ENCODE assay signal across 18 mouse cellular contexts in genomic region chr5:151109822-151110221, GRCm38 (mm10).
DNase-seq lines count a peak whose midpoint lies in the region; ATAC-seq and TF ChIP-seq lines count a peak whose summit lies in the region.
"Had no signal": no experiment of that assay in that cellular context is flagged by ENCODE, and none has a peak within 500 bp of the region (broad histone marks: within the 10 kb centered on the region; RNA-seq: fewer than 3 reads in every experiment).

No protein-coding gene starts in this region.

- H3K9ac ChIP-seq in CH12.LX (ENCODE audit: insufficient read depth, low read depth) = peak overlapping the region; percentile 99; the same call in 1 of the 2 replicates
- H3K9ac ChIP-seq in limb, embryonic 15.5 days = no peak overlapping the region
- H3K9ac ChIP-seq: forebrain, embryonic 13.5 days; hindbrain, embryonic 15.5 days; liver, embryonic 13.5 days had no signal

- TF ChIP-seq RAD21 in CH12.LX (IDR thresholded peaks at IDR 0.05; ENCODE audit: low read depth, low read length) = no peak

- dilution Hi-C loops in CH12.LX (cut with MboI; ENCODE audit: extremely low pct_ligation_motif_present, extremely low pct_unique_long_range_greater_than_20kb, low sequenced_read_pairs) = no loop called here

- no peak for DNase-seq in kidney, adult 2 months
- no peak for DNase-seq in kidney, postnatal 36 days
- peak; percentile 62 for DNase-seq in 3T3-L1 (ENCODE audit: low read depth, low spot score)
- DNase-seq in CH12.LX (ENCODE audit: extremely low read depth) = no peak
- no peak for DNase-seq in retina, embryonic 14.5 days (ENCODE audit: low spot score)
- no peak for DNase-seq in embryo, embryonic 10 days (ENCODE audit: low spot score)
- DNase-seq in left cerebral cortex, postnatal 4 days = no peak
- DNase-seq: adrenal gland, postnatal 25 days; cerebellum, adult 8-10 months; kidney, postnatal 10 days; liver, embryonic 13.5 days; thymus, postnatal 4 days had no signal

- in situ Hi-C loops in CH12.LX (cut with MboI; ENCODE audit: low pct_ligation_motif_present, low pct_unique_long_range_greater_than_20kb, low sequenced_read_pairs) = no loop called here

- TF ChIP-seq EP300 in CH12.LX (IDR thresholded peaks at IDR 0.05; ENCODE audit: low read length) = peak; percentile 49

- no peaks in the 10 kb centered on the region for H3K9me3 ChIP-seq in CH12.LX (replicated peaks; ENCODE audit: low read length)
- no peaks in the 10 kb centered on the region for H3K9me3 ChIP-seq in limb, embryonic 15.5 days
- H3K9me3 ChIP-seq: forebrain, embryonic 13.5 days; hindbrain, embryonic 15.5 days; liver, embryonic 13.5 days had no signal

- peaks cover 77% of the 10 kb centered on the region for H3K79me2 ChIP-seq in CH12.LX (replicated peaks; ENCODE audit: control insufficient read depth, extremely low read depth, insufficient read depth, poor library complexity, severe bottlenecking)

- H3K27ac ChIP-seq in kidney, adult 2 months (ENCODE audit: insufficient read depth, low read depth, low read length) = peak overlapping the region; percentile 60; the same call in 1 of the 2 replicates
- H3K27ac ChIP-seq in CH12.LX (ENCODE audit: insufficient read depth, low read depth) = peak overlapping the region; percentile 96
- H3K27ac ChIP-seq in limb, embryonic 15.5 days = peak overlapping the region; percentile 58
- H3K27ac ChIP-seq: forebrain, embryonic 13.5 days; hindbrain, embryonic 15.5 days; liver, embryonic 13.5 days had no signal

- 70% methylated on average over 2 of the region's 2 CpGs for WGBS in kidney, adult 2 months
- 26% methylated on average over 2 of the region's 2 CpGs for WGBS in limb, embryonic 15.5 days

- TF ChIP-seq POLR2A in kidney, adult 2 months (IDR thresholded peaks at IDR 0.05; ENCODE audit: low read depth, low read length) = no peak
- TF ChIP-seq POLR2A in CH12.LX (IDR thresholded peaks at IDR 0.05; ENCODE audit: low read depth, low read length) = no peak; the same call in 1 of the 2 replicates

- H3K36me3 ChIP-seq in kidney, adult 2 months (ENCODE audit: control insufficient read depth, insufficient read depth, low read length) = no peaks in the 10 kb centered on the region
- peaks cover 4 to 35% of the 10 kb centered on the region in 2 experiments for H3K36me3 ChIP-seq in CH12.LX (replicated peaks in 1 of 2; ENCODE audit: control insufficient read depth in 1 of 2, insufficient read depth in 1 of 2, low read length in 1 of 2)
- H3K36me3 ChIP-seq in limb, embryonic 15.5 days = no peaks in the 10 kb centered on the region
- H3K36me3 ChIP-seq: hindbrain, embryonic 15.5 days; liver, embryonic 13.5 days had no signal

- H3K27me3 ChIP-seq in kidney, adult 2 months (replicated peaks; ENCODE audit: control insufficient read depth, insufficient read depth, low read length) = no peaks in the 10 kb centered on the region
- H3K27me3 ChIP-seq in CH12.LX (replicated peaks) = no peaks in the 10 kb centered on the region
- H3K27me3 ChIP-seq in limb, embryonic 15.5 days = no peaks in the 10 kb centered on the region
- H3K27me3 ChIP-seq: forebrain, embryonic 13.5 days; hindbrain, embryonic 15.5 days; liver, embryonic 13.5 days had no signal

- no peak overlapping the region for H3K4me3 ChIP-seq in kidney, adult 2 months (ENCODE audit: insufficient read depth, low read depth, low read length)
- H3K4me3 ChIP-seq in CH12.LX (replicated peaks in 1 of 3; ENCODE audit: low read depth in 2 of 3, low read length in 2 of 3, poor library complexity in 1 of 3) = no peak overlapping the region
- H3K4me3 ChIP-seq in limb, embryonic 15.5 days = no peak overlapping the region
- H3K4me3 ChIP-seq: forebrain, embryonic 13.5 days; hindbrain, embryonic 15.5 days; liver, embryonic 13.5 days had no signal

- no peak for ATAC-seq in limb, embryonic 15.5 days (ENCODE audit: insufficient number of reproducible peaks, low FRiP score, low TSS enrichment, low read depth)
- ATAC-seq: activated CD4-positive, CD25-positive, alpha-beta regulatory T cell, adult 4 months; forebrain, embryonic 13.5 days; intestine, postnatal 0 days; midbrain, embryonic 16.5 days had no signal

- H3K4me1 ChIP-seq in kidney, adult 2 months (ENCODE audit: control insufficient read depth, insufficient read depth, low read length) = peaks cover 20% of the 10 kb centered on the region
- peaks cover 4 to 54% of the 10 kb centered on the region in 2 experiments; a peak in 3 of 4 replicates for H3K4me1 ChIP-seq in CH12.LX (ENCODE audit: control insufficient read depth in 1 of 2, insufficient read depth in 2 of 2)
- peaks cover 26% of the 10 kb centered on the region for H3K4me1 ChIP-seq in limb, embryonic 15.5 days
- H3K4me1 ChIP-seq: forebrain, embryonic 13.5 days; liver, embryonic 13.5 days had no signal

- intact Hi-C loops in left cerebral cortex, postnatal 4 days (cut with DNase I) = no loop called here

- peak overlapping the region; percentile 55 for H3K4me2 ChIP-seq in CH12.LX (ENCODE audit: insufficient read depth, low read depth, poor library complexity, severe bottlenecking)
- no peak overlapping the region for H3K4me2 ChIP-seq in limb, embryonic 15.5 days
- H3K4me2 ChIP-seq: forebrain, embryonic 13.5 days; hindbrain, embryonic 15.5 days; liver, embryonic 13.5 days had no signal

- TF ChIP-seq CTCF in kidney, adult 2 months (conservative IDR thresholded peaks at IDR 0.05; ENCODE audit: insufficient read depth, insufficient read length, low read depth, low read length) = no peak
- no peak for TF ChIP-seq CTCF in CH12.LX (conservative IDR thresholded peaks at IDR 0.05 in 1 of 2, IDR thresholded peaks at IDR 0.05 in 1 of 2; ENCODE audit: low read depth in 2 of 2, low read length in 2 of 2)

TF ChIP-seq in CH12.LX, 34 proteins besides CTCF, POLR2A, EP300 and RAD21:
- TF ChIP-seq ZMIZ1 (IDR thresholded peaks at IDR 0.05; ENCODE audit: low read depth, low read length) (0 out of 2 replicates have a peak, but pooled peaks have one; percentile 9), MAFK (IDR thresholded peaks at IDR 0.05; ENCODE audit: insufficient replicate concordance, low read length) (no peak), IRF4 (IDR thresholded peaks at IDR 0.05; ENCODE audit: low read depth, low read length) (peak; percentile 42; the same call in 1 of the 2 replicates), ELF1 (IDR thresholded peaks at IDR 0.05; ENCODE audit: low read depth, low read length) (peak; percentile 38; the same call in 1 of the 2 replicates), ETS1 (conservative IDR thresholded peaks at IDR 0.05; ENCODE audit: low read depth, low read length) (peak; percentile 60), BHLHE40 (IDR thresholded peaks at IDR 0.05; ENCODE audit: low read depth, low read length) (peak; percentile 64), UBTF (IDR thresholded peaks at IDR 0.05; ENCODE audit: low read depth, low read length) (no peak), ZNF384 (IDR thresholded peaks at IDR 0.05; ENCODE audit: low read depth, low read length) (peak; percentile 46), JUN (IDR thresholded peaks at IDR 0.05; ENCODE audit: insufficient read depth, low read depth, low read length) (0 out of 2 replicates have a peak, but pooled peaks have one; percentile 20), KAT2A (IDR thresholded peaks at IDR 0.05; ENCODE audit: insufficient replicate concordance, low read length) (no peak)
